Mouse (Mus musculus) limb, embryonic 14.5 days (tissue): ENCODE data around the gene Nf2. TPM values are rescaled to one million over a fixed set of nuclear protein-coding genes. Genes with fewer than 3 reads are reported as not detected.
"Not testable (repeated sequence)": the region's sequence is repeated elsewhere in the genome, so short reads cannot be mapped to it uniquely, and the experiment has no call there.

ENCODE experiments used
- ATAC-seq: fragments of 200-750 bp; cut with Nextera tagmentation; 2 replicates; pipeline ENCODE4 v1.8.0; 2017; ENCODE audit warnings: low read depth, moderate number of reproducible peaks, moderate TSS enrichment; ENCODE audit not compliant: low FRiP score
- DNase-seq: peaks from one replicate; pipeline ENCODE4 v3.0.0-alpha.2; 2015; ENCODE audit warnings: low spot score
- H3K27ac ChIP-seq: fragments of 300-500 bp; sonication (generic); replicated peaks from 2 replicates; pipeline ENCODE4 v1.5.1; 2014; ENCODE audit warnings: low read depth, mild to moderate bottlenecking, low read length, moderate library complexity, mixed read lengths
- H3K27me3 ChIP-seq: fragments of 300-500 bp; sonication (generic); 2 replicates; pipeline ENCODE4 v1.6.1; 2014; ENCODE audit warnings: low read length, mixed read lengths; ENCODE audit not compliant: control insufficient read depth, insufficient read depth
- H3K36me3 ChIP-seq: fragments of 300-500 bp; sonication (generic); 2 replicates; pipeline ENCODE4 v1.6.1; 2014; ENCODE audit warnings: mild to moderate bottlenecking, low read length, moderate library complexity, mixed read lengths; ENCODE audit not compliant: control insufficient read depth, insufficient read depth
- H3K4me1 ChIP-seq: fragments of 300-500 bp; sonication (generic); 2 replicates; pipeline ENCODE4 v1.6.1; 2014; ENCODE audit warnings: antibody characterized with exemption, low read length, mixed read lengths; ENCODE audit not compliant: control insufficient read depth, insufficient read depth
- H3K4me2 ChIP-seq: fragments of 300-500 bp; sonication (generic); replicated peaks from 2 replicates; pipeline ENCODE4 v1.6.1; 2014; ENCODE audit warnings: low read depth, mild to moderate bottlenecking, low read length, moderate library complexity; ENCODE audit not compliant: severe bottlenecking
- H3K4me3 ChIP-seq: fragments of 300-500 bp; sonication (generic); replicated peaks from 2 replicates; pipeline ENCODE4 v1.5.1; 2014; ENCODE audit warnings: low read length
- H3K9ac ChIP-seq: fragments of 300-500 bp; sonication (generic); 2 replicates; pipeline ENCODE4 v1.6.1; 2014; ENCODE audit warnings: mild to moderate bottlenecking, low read depth, low read length, moderate library complexity; ENCODE audit not compliant: severe bottlenecking
- H3K9me3 ChIP-seq: fragments of 300-500 bp; sonication (generic); 2 replicates; pipeline ENCODE4 v1.6.1; 2016; ENCODE audit warnings: low read length; ENCODE audit not compliant: control insufficient read depth
- POLR2A ChIP-seq: fragments of 200-500 bp; IDR thresholded peaks from 2 replicates; pipeline ENCODE4 v1.8.0; 2012; ENCODE audit warnings: inconsistent platforms, mild to moderate bottlenecking, moderate library complexity, borderline replicate concordance; ENCODE audit not compliant: insufficient read depth, insufficient read length; ENCODE audit errors: extremely low read depth
- WGBS: fragments of 180-500 bp; shearing (Covaris S2); extraction: QIAGEN DNeasy Blood & Tissue Kit; methylation state at CpG from one replicate; pipeline ENCODE4 v1.1.7; 2014; 5-methylcytosine and 5-hydroxymethylcytosine counted together
- polyA plus RNA-seq, 2 experiments: library from polyadenylated mRNA; depleted of rRNA in 1 of 2; stranded (reverse) in 1 of 2; unstranded in 1 of 2; fragments of >200 nt; fragmentation: Nextera tagmentation in 1 of 2; extraction: Ambion mirVana in 1 of 2; gene quantifications; 2 replicates each; pipeline versions ENCODE4 v1.2.1 to v1.2.3; 2012 to 2014

Nf2 gene
- polyA plus RNA-seq, 2 experiments: 37.7 to 64.9 TPM

DNA sequence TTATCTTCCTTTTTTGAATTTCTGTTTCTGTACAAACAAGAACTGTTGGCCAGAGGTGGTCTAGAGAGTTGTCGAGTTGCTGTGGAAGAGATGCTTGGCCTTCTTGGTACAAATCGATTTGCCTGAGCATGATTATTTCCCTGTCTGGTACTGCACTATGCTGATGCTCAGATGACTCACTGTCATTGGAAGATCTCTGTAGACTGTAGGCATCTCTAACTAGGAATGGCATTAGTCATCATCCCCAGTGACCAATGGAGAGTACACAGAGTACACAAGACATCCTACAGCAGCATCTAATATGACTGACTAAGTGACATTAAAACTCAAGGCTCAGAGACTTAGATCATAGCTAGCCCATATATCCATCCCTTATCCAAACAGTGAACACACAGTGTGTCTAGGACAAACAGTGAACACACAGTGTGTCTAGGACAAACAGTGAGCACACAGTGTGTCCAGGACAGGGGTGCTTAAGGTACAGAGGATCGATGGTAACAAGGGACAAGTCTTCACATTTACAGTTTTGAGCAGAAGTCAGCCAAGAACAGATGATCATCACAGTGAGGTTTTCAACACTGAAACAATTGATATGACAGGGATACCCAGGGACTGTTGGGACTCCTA is 23.1 kb downstream of the Nf2 start:
- no peak overlapping the region for H3K27ac ChIP-seq
- no peak overlapping the region for H3K9ac ChIP-seq
- TF ChIP-seq POLR2A: no peak
- no peaks in the 10 kb centered on the region for H3K9me3 ChIP-seq
- no peak overlapping the region for H3K4me3 ChIP-seq
- no peaks in the 10 kb centered on the region for H3K36me3 ChIP-seq
- H3K27me3 ChIP-seq: no peaks in the 10 kb centered on the region
- ATAC-seq (no peak), DNase-seq (no peak)
- no peak overlapping the region for H3K4me2 ChIP-seq
- 87% methylated on average over 3 of the region's 3 CpGs for WGBS
- H3K4me1 ChIP-seq: no peaks in the 10 kb centered on the region

DNA sequence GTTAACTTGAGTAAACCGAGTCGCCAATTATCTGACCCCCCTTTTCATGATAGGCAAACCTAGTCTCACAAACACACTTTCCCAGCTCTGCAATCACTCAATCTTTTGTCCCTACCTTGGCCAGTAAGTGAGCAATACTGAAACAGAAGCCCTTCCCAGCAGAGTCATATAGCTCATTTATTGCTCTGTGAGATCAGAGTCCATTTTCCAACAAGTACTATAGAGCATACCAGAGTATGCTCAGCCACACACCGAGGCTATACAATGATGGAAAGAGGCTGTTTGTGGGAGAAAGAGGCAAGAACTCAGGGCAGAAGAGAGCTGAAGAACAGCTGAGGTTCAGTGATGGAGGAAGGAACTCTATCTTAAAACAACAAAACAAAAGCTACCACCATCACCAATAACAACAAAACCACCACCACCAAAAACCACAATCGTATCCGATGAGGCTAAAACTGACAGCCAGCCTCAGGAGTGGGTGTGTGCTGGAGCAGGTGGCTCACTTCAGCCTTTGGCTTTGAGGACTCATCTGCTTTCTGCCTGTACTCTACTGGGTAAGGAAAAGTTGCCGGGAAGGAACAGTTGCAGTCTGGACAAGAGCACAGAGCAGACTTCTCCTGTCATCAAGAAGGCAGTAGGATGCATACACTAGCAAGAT is 25.6 kb downstream of the Nf2 start:
- Histone ChIP-seq H3K4me2 (no peak overlapping the region), H3K9me3 (no peaks in the 10 kb centered on the region), H3K36me3 (peaks cover 4% of the 10 kb centered on the region), H3K9ac (no peak overlapping the region), H3K27me3 (no peaks in the 10 kb centered on the region), H3K4me1 (no peaks in the 10 kb centered on the region), H3K27ac (no peak overlapping the region), H3K4me3 (no peak overlapping the region)
- ATAC-seq: no peak
- DNase-seq: no peak
- no peak for TF ChIP-seq POLR2A
- WGBS: 91% methylated on average over 6 of the region's 6 CpGs

DNA sequence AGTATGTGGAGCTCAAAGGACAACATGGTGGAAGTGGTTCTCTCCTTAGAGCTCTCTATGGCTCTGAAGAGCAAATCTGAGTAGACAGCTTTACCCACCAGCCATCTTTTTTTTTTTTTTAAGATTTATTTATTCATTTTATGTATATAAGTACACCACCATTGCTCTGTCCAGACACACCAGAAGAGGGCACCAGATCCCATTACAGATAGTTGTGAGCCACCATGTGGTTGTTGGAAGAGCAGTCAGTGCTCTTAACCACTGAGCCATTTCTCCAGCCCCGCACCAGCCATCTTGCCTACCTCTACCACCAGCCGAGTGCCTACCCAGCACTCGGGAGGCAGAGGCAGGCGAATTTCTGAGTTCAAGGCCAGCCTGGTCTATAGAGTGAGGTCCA is 26.9 kb downstream of the Nf2 start:
- not testable (repeated sequence) for H3K36me3 ChIP-seq, H3K9ac ChIP-seq, H3K4me1 ChIP-seq, DNase-seq, H3K4me2 ChIP-seq, H3K27ac ChIP-seq, H3K9me3 ChIP-seq, H3K27me3 ChIP-seq, H3K4me3 ChIP-seq, ATAC-seq
- 93% methylated on average over 4 of the region's 4 CpGs for WGBS

DNA sequence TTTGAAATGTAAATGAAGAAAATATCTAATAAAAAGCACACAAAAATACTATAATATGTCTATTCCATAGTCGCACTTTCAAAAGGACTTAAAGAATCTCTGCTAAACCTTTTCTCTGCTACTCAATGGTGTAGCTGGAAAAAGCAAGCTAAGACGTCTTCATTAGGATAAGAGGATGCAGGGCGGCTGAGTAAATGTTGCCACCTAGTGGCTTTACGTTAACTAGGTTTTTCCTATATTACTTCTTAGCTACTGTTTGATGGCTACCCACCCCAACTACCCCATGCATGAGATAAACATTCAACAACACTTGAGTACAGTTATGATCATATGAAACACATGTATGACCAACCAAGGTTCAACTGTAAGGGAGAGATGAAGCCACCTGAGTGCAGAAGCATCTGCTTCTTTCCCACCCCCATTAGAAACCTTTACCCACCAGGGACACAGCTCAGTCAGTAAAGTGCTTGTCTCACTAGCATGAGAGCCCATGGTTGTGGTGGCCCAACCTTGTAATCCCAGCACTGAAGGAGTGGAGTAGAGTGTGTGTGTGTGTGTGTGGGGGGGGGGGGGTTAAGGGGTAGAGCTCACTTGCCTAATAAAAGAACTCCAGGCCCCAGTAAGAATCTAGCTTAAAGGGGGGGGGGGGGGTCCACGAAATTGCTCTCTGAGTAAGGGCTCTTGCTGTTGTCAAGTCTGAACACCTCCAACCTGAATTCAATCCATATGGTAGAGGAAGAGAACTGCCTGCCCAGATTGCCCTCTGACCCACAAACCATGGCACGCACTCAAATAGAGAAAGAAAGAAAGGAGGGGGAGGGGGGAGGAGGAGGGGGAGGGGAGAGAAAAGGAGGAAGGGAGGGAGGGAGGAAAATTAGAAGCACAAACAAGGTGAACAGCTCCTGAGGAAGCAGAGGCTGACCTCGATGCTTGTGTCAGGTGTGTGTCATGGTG is 27.6 kb downstream of the Nf2 start:
- no peak for TF ChIP-seq POLR2A
- DNase-seq: peak; percentile 70
- WGBS: 32% methylated on average over 7 of the region's 7 CpGs

More for the DNA sequence above, 27.6 kb downstream of the Nf2 start:
- Histone ChIP-seq H3K4me2 (no peak overlapping the region), H3K9me3 (no peaks in the 10 kb centered on the region), H3K4me1 (0 out of 2 replicates have a peak, but pooled peaks cover 4% of the 10 kb centered on the region), H3K27me3 (no peaks in the 10 kb centered on the region), H3K4me3 (no peak overlapping the region), H3K27ac (no peak overlapping the region), H3K9ac (no peak overlapping the region), H3K36me3 (peaks cover 8% of the 10 kb centered on the region)
- no peak; the same call in 1 of the 2 replicates for ATAC-seq
